Comparison of ENCODE assay signal across 19 mouse cellular contexts in genomic region chr2:163778896-163779295, GRCm38 (mm10). TPM values are rescaled to one million over a fixed set of nuclear protein-coding genes. Genes with fewer than 3 reads are reported as not detected.
"Had no signal": no experiment of that assay in that cellular context is flagged by ENCODE, and none has a peak within 500 bp of the region (broad histone marks: within the 10 kb centered on the region; RNA-seq: fewer than 3 reads in every experiment).

No protein-coding gene starts in this region.

- DNase-seq: kidney, adult 18-20 months; kidney, adult 9 months; layer of hippocampus, postnatal 36 days; liver, embryonic 13.5 days; lung, embryonic 14.5 days; right cerebral cortex, postnatal 25 days; spleen, adult 18-20 months; thymus, postnatal 25 days had no signal

- H3K27me3 ChIP-seq: neural tube, embryonic 13.5 days had no signal

- ATAC-seq: lung, postnatal 0 days; midbrain, embryonic 13.5 days; midbrain, embryonic 16.5 days had no signal

- H3K27ac ChIP-seq: left cerebral cortex, adult 2 months; liver, embryonic 13.5 days; macrophage; midbrain, embryonic 10.5 days; midbrain, embryonic 13.5 days; neural tube, embryonic 13.5 days; stomach, embryonic 15.5 days had no signal

- H3K4me1 ChIP-seq: neural tube, embryonic 13.5 days; stomach, embryonic 15.5 days had no signal

- H3K9ac ChIP-seq: liver, embryonic 13.5 days; lung, embryonic 14.5 days; midbrain, embryonic 13.5 days; neural tube, embryonic 13.5 days; stomach, embryonic 15.5 days had no signal

- H3K36me3 ChIP-seq: liver, embryonic 13.5 days; midbrain, embryonic 10.5 days; midbrain, embryonic 13.5 days; neural tube, embryonic 13.5 days; stomach, embryonic 15.5 days had no signal

- H3K4me2 ChIP-seq: liver, embryonic 13.5 days; lung, embryonic 14.5 days; midbrain, embryonic 13.5 days; neural tube, embryonic 13.5 days; stomach, embryonic 15.5 days had no signal

- H3K9me3 ChIP-seq: liver, embryonic 13.5 days; midbrain, embryonic 10.5 days; midbrain, embryonic 13.5 days; neural tube, embryonic 13.5 days; stomach, embryonic 15.5 days had no signal

- H3K4me3 ChIP-seq: left cerebral cortex, adult 2 months; liver, embryonic 13.5 days; midbrain, embryonic 10.5 days; midbrain, embryonic 13.5 days; myocyte; neural tube, embryonic 13.5 days; stomach, embryonic 15.5 days had no signal

RNA-seq across cellular contexts. Expression of gene Ccn5, which starts 41.8 kb away (rescaled TPM):
- total RNA-seq: monocyte, adult 5-6 weeks; neutrophil, adult 5-6 weeks had no signal
- polyA plus RNA-seq: macrophage; stomach, embryonic 15.5 days had no signal
